Mouse (Mus musculus) heart, postnatal 0 days (tissue): Measurements from ENCODE around the gene Tshz2.

Source experiments
- CTCF ChIP-seq: IDR thresholded peaks from 2 replicates; pipeline ENCODE4 v1.5.1; 2016; ENCODE audit warnings: antibody characterized with exemption, control low read depth, low read depth
- EP300 ChIP-seq: IDR thresholded peaks from 2 replicates; pipeline ENCODE4 v1.6.1; 2016; ENCODE audit warnings: antibody characterized with exemption, low read depth

- TF ChIP-seq EP300 (no peak), CTCF (no peak)
These were observed 307.7 kb downstream of the Tshz2 start for GRCm38 (mm10) chr2:169940297-169941142.
